12 mouse cellular contexts compared by ENCODE assay signal in genomic region chr3:84652643-84653556, GRCm38 (mm10). TPM values are rescaled to one million over a fixed set of nuclear protein-coding genes. Genes with fewer than 3 reads are reported as not detected.
DNase-seq lines count a peak whose midpoint lies in the region; ATAC-seq lines count a peak whose summit lies in the region.
"Had no signal": no experiment of that assay in that cellular context is flagged by ENCODE, and none has a peak within 500 bp of the region (broad histone marks: within the 10 kb centered on the region; RNA-seq: fewer than 3 reads in every experiment).

No protein-coding gene starts in this region.

- peak; percentile 68 for DNase-seq in adrenal gland, adult 2 months
- DNase-seq in adrenal gland, adult 18-20 months (ENCODE audit: low spot score in 2 of 2): no peak
- DNase-seq in limb, embryonic 10.5 days (ENCODE audit: low spot score): no peak
- DNase-seq in embryo, embryonic 11 days: no peak
- DNase-seq: kidney, postnatal 14 days had no signal

- H3K4me2 ChIP-seq in limb, embryonic 12.5 days: peak overlapping the region; percentile 49
- peak overlapping the region; percentile 63 for H3K4me2 ChIP-seq in heart, embryonic 14.5 days (ENCODE audit: low read length)
- H3K4me2 ChIP-seq in neural tube, embryonic 13.5 days: peak overlapping the region; percentile 46; the same call in 1 of the 2 replicates

- peaks cover 15% of the 10 kb centered on the region for H3K4me1 ChIP-seq in limb, embryonic 12.5 days (replicated peaks)
- H3K4me1 ChIP-seq in limb, embryonic 10.5 days: peaks cover 25% of the 10 kb centered on the region
- H3K4me1 ChIP-seq in heart, embryonic 14.5 days (ENCODE audit: control insufficient read depth in 2 of 2, insufficient read depth in 2 of 2, low read length in 2 of 2): peaks cover 19 to 34% of the 10 kb centered on the region in 2 experiments
- peaks cover 26% of the 10 kb centered on the region for H3K4me1 ChIP-seq in neural tube, embryonic 13.5 days (replicated peaks)

- no peak overlapping the region for H3K9ac ChIP-seq in limb, embryonic 12.5 days (replicated peaks)
- peak overlapping the region; percentile 56 for H3K9ac ChIP-seq in heart, embryonic 14.5 days (ENCODE audit: low read length)
- no peak overlapping the region for H3K9ac ChIP-seq in neural tube, embryonic 13.5 days

- no peak overlapping the region for H3K4me3 ChIP-seq in limb, embryonic 12.5 days (replicated peaks)
- no peak overlapping the region for H3K4me3 ChIP-seq in limb, embryonic 10.5 days
- H3K4me3 ChIP-seq in heart, embryonic 14.5 days (ENCODE audit: control insufficient read depth in 1 of 2, insufficient read depth in 1 of 2, low read depth in 1 of 2, low read length in 2 of 2): 0 out of 4 replicates have a peak overlapping the region, but pooled peaks of 1 of the 2 experiments have one; percentile 26
- no peak overlapping the region for H3K4me3 ChIP-seq in neural tube, embryonic 13.5 days

- H3K36me3 ChIP-seq in limb, embryonic 12.5 days: no peaks in the 10 kb centered on the region
- no peaks in the 10 kb centered on the region for H3K36me3 ChIP-seq in limb, embryonic 10.5 days
- no peaks in the 10 kb centered on the region for H3K36me3 ChIP-seq in heart, embryonic 14.5 days (ENCODE audit: control insufficient read depth, insufficient read depth, low read length)
- H3K36me3 ChIP-seq in neural tube, embryonic 13.5 days: no peaks in the 10 kb centered on the region

- WGBS in limb, embryonic 12.5 days: 84% methylated on average over 12 of the region's 12 CpGs
- WGBS in limb, embryonic 10.5 days: 81% methylated on average over 12 of the region's 12 CpGs
- 57% methylated on average over 12 of the region's 12 CpGs for WGBS in heart, embryonic 14.5 days
- WGBS in neural tube, embryonic 13.5 days: 75% methylated on average over 12 of the region's 12 CpGs

- H3K27me3 ChIP-seq in limb, embryonic 12.5 days: peaks cover 19% of the 10 kb centered on the region; the same call in 1 of the 2 replicates
- H3K27me3 ChIP-seq in limb, embryonic 10.5 days (ENCODE audit: low read depth, poor library complexity, severe bottlenecking): peaks cover 8% of the 10 kb centered on the region; the same call in 1 of the 2 replicates
- no peaks in the 10 kb centered on the region for H3K27me3 ChIP-seq in heart, embryonic 14.5 days (ENCODE audit: control insufficient read depth, insufficient read depth, low read length)
- 0 out of 2 replicates have a peak, but pooled peaks cover 4% of the 10 kb centered on the region for H3K27me3 ChIP-seq in neural tube, embryonic 13.5 days

- no peak for ATAC-seq in limb, embryonic 12.5 days (ENCODE audit: insufficient number of reproducible peaks, insufficient read depth, low FRiP score, low TSS enrichment, low read depth)
- ATAC-seq in heart, embryonic 14.5 days (ENCODE audit: insufficient number of reproducible peaks, insufficient read depth, low FRiP score, low read depth): peak; percentile 73
- no peak for ATAC-seq in neural tube, embryonic 13.5 days (ENCODE audit: low read depth)
- no peak for ATAC-seq in granulocyte monocyte progenitor cell, adult 5-6 weeks (replicated peaks; ENCODE audit: poor library complexity, severe bottlenecking)

- no peak overlapping the region for H3K27ac ChIP-seq in limb, embryonic 12.5 days
- H3K27ac ChIP-seq in limb, embryonic 10.5 days: no peak overlapping the region
- peak overlapping the region; percentile 83 to 89 for H3K27ac ChIP-seq in heart, embryonic 14.5 days (replicated peaks in 1 of 2; ENCODE audit: control insufficient read depth in 1 of 2, insufficient read depth in 1 of 2, low read depth in 2 of 2, low read length in 2 of 2)
- no peak overlapping the region for H3K27ac ChIP-seq in neural tube, embryonic 13.5 days (replicated peaks)

- no peaks in the 10 kb centered on the region; the same call in 1 of the 2 replicates for H3K9me3 ChIP-seq in limb, embryonic 12.5 days
- H3K9me3 ChIP-seq in limb, embryonic 10.5 days (replicated peaks): no peaks in the 10 kb centered on the region
- H3K9me3 ChIP-seq in heart, embryonic 14.5 days (ENCODE audit: control insufficient read depth, low read length): 0 out of 2 replicates have a peak, but pooled peaks cover 3% of the 10 kb centered on the region
- H3K9me3 ChIP-seq in neural tube, embryonic 13.5 days: no peaks in the 10 kb centered on the region

RNA-seq across cellular contexts. Expression of gene Tmem154, which starts 13.1 kb away (rescaled TPM):
- total RNA-seq in adrenal gland, adult 2 months (2021): 1 to 10 TPM; 3.8 to 3.9 TPM
- 0.96 and 1.1 TPM in 2 replicates for polyA plus RNA-seq in adrenal gland, adult 2 months (2012; rRNA removed)
- total RNA-seq in adrenal gland, adult 18-20 months (2021): 1 to 10 TPM; 1.6 to 3.4 TPM
- 0.64 and 0.69 TPM in 2 replicates for polyA plus RNA-seq in limb, embryonic 12.5 days (2016; fragmentation: Nextera tagmentation; extraction: Ambion mirVana)
- 0.28 and 0.41 TPM in 2 replicates for polyA plus RNA-seq in limb, embryonic 10.5 days (2016; fragmentation: Nextera tagmentation; extraction: Ambion mirVana)
- polyA plus RNA-seq in heart, embryonic 14.5 days (2014; fragmentation: Nextera tagmentation; extraction: Ambion mirVana): 1.2 and 1.8 TPM in 2 replicates
- 0.56 and 0.68 TPM in 2 replicates for polyA plus RNA-seq in neural tube, embryonic 13.5 days (2015; fragmentation: Nextera tagmentation; extraction: Ambion mirVana)
- 4.8 and 7.6 TPM in 2 replicates for total RNA-seq in granulocyte monocyte progenitor cell, adult 5-6 weeks (2014; fragmentation: Nextera tagmentation)
- 4.3 and 4.8 TPM in 2 replicates for total RNA-seq in granulocyte monocyte progenitor cell, adult 5-6 weeks (2017)

RNA-seq across cellular contexts. Expression of gene Tigd4, which starts 59.5 kb away (rescaled TPM):
- not detected for total RNA-seq in adrenal gland, adult 2 months (2021)
- polyA plus RNA-seq in adrenal gland, adult 2 months (2012; rRNA removed): not detected in 2 replicates
- not detected for total RNA-seq in adrenal gland, adult 18-20 months (2021)
- polyA plus RNA-seq in limb, embryonic 12.5 days (2016; fragmentation: Nextera tagmentation; extraction: Ambion mirVana): 0.09 and 0.12 TPM in 2 replicates
- polyA plus RNA-seq in limb, embryonic 10.5 days (2016; fragmentation: Nextera tagmentation; extraction: Ambion mirVana): not detected in 2 replicates
- 0.20 and 0.26 TPM in 2 replicates for polyA plus RNA-seq in heart, embryonic 14.5 days (2014; fragmentation: Nextera tagmentation; extraction: Ambion mirVana)
- 0.19 TPM in 1 of 2 replicates, not detected in the other for polyA plus RNA-seq in neural tube, embryonic 13.5 days (2015; fragmentation: Nextera tagmentation; extraction: Ambion mirVana)
- total RNA-seq in granulocyte monocyte progenitor cell, adult 5-6 weeks (2014; fragmentation: Nextera tagmentation): not detected in 2 replicates
- total RNA-seq in granulocyte monocyte progenitor cell, adult 5-6 weeks (2017): not detected in 2 replicates
- total RNA-seq: neutrophil, adult 5-6 weeks had no signal
- polyA plus RNA-seq: activated CD4-positive, CD25-positive, alpha-beta regulatory T cell, adult 4 months; thymus, adult 2 months had no signal

Comparison
In these comparisons a context has a peak if more than half of its experiments do, and no peak if none do; other contexts are left out.
1. H3K27ac ChIP-seq: peak in heart, embryonic 14.5 days (2 of 2); none in limb, embryonic 12.5 days (single experiment), limb, embryonic 10.5 days (single experiment) and neural tube, embryonic 13.5 days (single experiment).
2. Peak in every context shown above with its lines, with median percentiles within 50 percentile points of each other: H3K4me2 ChIP-seq.